Mouse (Mus musculus): Measurements from ENCODE around the gene Itih1.

Gene Itih1

GRCm38 (mm10) chr14:30904307-30904706 is 38.8 kb downstream of the Itih1 start:
- DNase-seq (ENCODE audit: low spot score) = no peak

- no peak for DNase-seq (ENCODE audit: low spot score)
Observed at GRCm38 (mm10) chr14:30903036-30903435, 40.1 kb downstream of the Itih1 start.

GRCm38 (mm10) chr14:30902628-30903027 is 40.5 kb downstream of the Itih1 start:
- no peak for DNase-seq (ENCODE audit: low spot score)

GRCm38 (mm10) chr14:30899972-30900371 is 43.1 kb downstream of the Itih1 start:
- DNase-seq (ENCODE audit: low spot score) = no peak

GRCm38 (mm10) chr14:30888271-30888732 is 54.8 kb downstream of the Itih1 start:
- no peak for DNase-seq (ENCODE audit: low spot score)

GRCm38 (mm10) chr14:30886204-30886603 is 56.9 kb downstream of the Itih1 start, which contains the start of gene Itih4:
TSS of gene Itih4 (plus strand) at chr14:30886476.
- DNase-seq (ENCODE audit: low spot score) = no peak

GRCm38 (mm10) chr14:30885298-30885697 is 57.8 kb downstream of the Itih1 start:
- no peak for DNase-seq (ENCODE audit: low spot score)

GRCm38 (mm10) chr14:30881718-30882108 is 61.4 kb downstream of the Itih1 start:
- no peak for DNase-seq (ENCODE audit: low spot score)

- DNase-seq (ENCODE audit: low spot score) = no peak
Observed at GRCm38 (mm10) chr14:30880811-30881717, 62.0 kb downstream of the Itih1 start.

GRCm38 (mm10) chr14:30880251-30880650 is 62.8 kb downstream of the Itih1 start:
- no peak for DNase-seq (ENCODE audit: low spot score)

- DNase-seq (ENCODE audit: low spot score) = no peak
Observed at GRCm38 (mm10) chr14:30879794-30880193, 63.3 kb downstream of the Itih1 start.
